ENCODE assay signal across 17 mouse cellular contexts in genomic region chr14:36932038-36932437, GRCm38 (mm10).
"Had no signal": no experiment of that assay in that cellular context is flagged by ENCODE, and none has a peak within 500 bp of the region (broad histone marks: within the 10 kb centered on the region; RNA-seq: fewer than 3 reads in every experiment).

No protein-coding gene starts in this region.

- H3K27ac ChIP-seq: kidney, postnatal 0 days; layer of hippocampus, adult 2 months; left cerebral cortex, adult 2 months; liver, embryonic 14.5 days; midbrain, embryonic 13.5 days; neural tube, embryonic 12.5 days; neural tube, embryonic 15.5 days had no signal

- H3K36me3 ChIP-seq: neural tube, embryonic 12.5 days; neural tube, embryonic 15.5 days; stomach, embryonic 15.5 days had no signal

- ATAC-seq: liver, postnatal 0 days; midbrain, embryonic 13.5 days had no signal

- H3K9ac ChIP-seq: liver, embryonic 14.5 days; liver, postnatal 0 days; lung, embryonic 14.5 days; midbrain, embryonic 13.5 days; neural tube, embryonic 12.5 days; neural tube, embryonic 15.5 days; stomach, embryonic 15.5 days had no signal

- H3K9me3 ChIP-seq: midbrain, embryonic 13.5 days; neural tube, embryonic 12.5 days; neural tube, embryonic 15.5 days; stomach, embryonic 15.5 days had no signal

- DNase-seq: kidney, adult 2 months; kidney, postnatal 25 days; layer of hippocampus, adult 9-11 months; liver, postnatal 0 days; lung, postnatal 10 days; lung, postnatal 4 days; retina, postnatal 1 day; thymus, postnatal 25 days had no signal

- H3K4me3 ChIP-seq: layer of hippocampus, adult 2 months; left cerebral cortex, adult 2 months; midbrain, embryonic 13.5 days; neural tube, embryonic 12.5 days; neural tube, embryonic 15.5 days; stomach, embryonic 15.5 days had no signal

- H3K4me2 ChIP-seq: lung, embryonic 14.5 days; midbrain, embryonic 13.5 days; neural tube, embryonic 12.5 days; neural tube, embryonic 15.5 days; stomach, embryonic 15.5 days had no signal

- H3K27me3 ChIP-seq: midbrain, embryonic 13.5 days; neural tube, embryonic 12.5 days; neural tube, embryonic 15.5 days; stomach, embryonic 15.5 days had no signal

- H3K4me1 ChIP-seq: midbrain, embryonic 13.5 days; neural tube, embryonic 12.5 days; stomach, embryonic 15.5 days had no signal
